In the genomic region with DNA sequence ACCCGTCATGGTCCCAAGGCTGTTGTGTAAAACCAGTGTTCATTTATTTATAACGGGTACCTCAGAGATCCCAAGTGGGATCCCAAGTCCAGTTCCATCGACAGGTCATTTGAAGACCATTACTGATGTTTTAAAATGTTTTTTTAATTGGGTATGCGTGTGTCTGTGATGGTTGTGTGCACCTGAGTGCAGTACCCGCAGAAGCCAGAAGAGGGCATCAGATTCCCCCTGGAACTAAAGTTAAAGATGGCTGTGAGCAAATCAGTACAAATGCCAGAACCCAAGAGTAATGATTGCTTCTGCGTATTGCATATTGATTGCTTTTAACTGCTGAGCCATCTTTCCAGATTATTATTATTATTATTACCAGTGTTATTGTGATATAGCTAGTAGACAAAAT, we compare ENCODE assay signal across 25 mouse cellular contexts.
DNase-seq lines count a peak whose midpoint lies in the region; ATAC-seq and TF ChIP-seq lines count a peak whose summit lies in the region.
"Had no signal": no experiment of that assay in that cellular context is flagged by ENCODE, and none has a peak within 500 bp of the region (broad histone marks: within the 10 kb centered on the region; RNA-seq: fewer than 3 reads in every experiment).

No protein-coding gene starts in this region.

- H3K27me3 ChIP-seq in cerebellum, adult 2 months (ENCODE audit: control insufficient read depth, insufficient read depth, low read length), result no peaks in the 10 kb centered on the region; the same call in 1 of the 2 replicates
- no peaks in the 10 kb centered on the region for H3K27me3 ChIP-seq in kidney, postnatal 0 days (ENCODE audit: insufficient read depth, low read length)
- H3K27me3 ChIP-seq in testis, adult 2 months (ENCODE audit: control insufficient read depth, insufficient read depth, low read length), result no peaks in the 10 kb centered on the region
- H3K27me3 ChIP-seq in lung, postnatal 0 days (replicated peaks; ENCODE audit: insufficient read depth, low read length), result no peaks in the 10 kb centered on the region
- H3K27me3 ChIP-seq: embryonic facial prominence, embryonic 12.5 days; forebrain, embryonic 12.5 days; heart, embryonic 12.5 days; hindbrain, embryonic 12.5 days; limb, embryonic 12.5 days; liver, embryonic 12.5 days; megakaryocyte, embryonic 14.5 days; neural tube, embryonic 12.5 days had no signal

- TF ChIP-seq EP300 in lung, postnatal 0 days (IDR thresholded peaks at IDR 0.05), result no peak

- H3K4me2 ChIP-seq in kidney, postnatal 0 days (ENCODE audit: low read length), result no peak overlapping the region
- no peak overlapping the region for H3K4me2 ChIP-seq in lung, postnatal 0 days (replicated peaks; ENCODE audit: low read depth, low read length)
- H3K4me2 ChIP-seq: embryonic facial prominence, embryonic 12.5 days; forebrain, embryonic 12.5 days; heart, embryonic 12.5 days; hindbrain, embryonic 12.5 days; limb, embryonic 12.5 days; liver, embryonic 12.5 days; lung, embryonic 14.5 days; neural tube, embryonic 12.5 days had no signal

- no peak overlapping the region for H3K4me3 ChIP-seq in cerebellum, adult 2 months (replicated peaks; ENCODE audit: insufficient read depth, low read depth, low read length)
- no peak overlapping the region for H3K4me3 ChIP-seq in kidney, postnatal 0 days (replicated peaks; ENCODE audit: low read depth, low read length)
- no peak overlapping the region for H3K4me3 ChIP-seq in testis, adult 2 months (ENCODE audit: control insufficient read depth, low read depth, low read length)
- no peak overlapping the region for H3K4me3 ChIP-seq in lung, postnatal 0 days (ENCODE audit: low read depth, low read length)
- H3K4me3 ChIP-seq: embryonic facial prominence, embryonic 12.5 days; forebrain, embryonic 12.5 days; heart, embryonic 12.5 days; hindbrain, embryonic 12.5 days; limb, embryonic 12.5 days; liver, embryonic 12.5 days; megakaryocyte, embryonic 14.5 days; neural tube, embryonic 12.5 days had no signal

- no peak for TF ChIP-seq POLR2A in cerebellum, adult 2 months (IDR thresholded peaks at IDR 0.05; ENCODE audit: borderline replicate concordance, insufficient read depth, low read length)
- TF ChIP-seq POLR2A in testis, adult 2 months (IDR thresholded peaks at IDR 0.05; ENCODE audit: control insufficient read depth, low read depth, low read length), result no peak

- no peak for DNase-seq in cerebellum, adult 2 months
- DNase-seq in cerebellum, postnatal 25 days, result no peak
- DNase-seq in kidney, postnatal 0 days (ENCODE audit: low spot score), result no peak
- no peak for DNase-seq in kidney, postnatal 25 days
- no peak for DNase-seq in testis, postnatal 14 days (ENCODE audit: low spot score)
- no peak for DNase-seq in lung, postnatal 0 days (ENCODE audit: low spot score)
- DNase-seq in right cerebral cortex, postnatal 25 days, result no peak
- DNase-seq: adrenal gland, postnatal 25 days; heart, adult 11 months; heart, postnatal 10 days; kidney, adult 11 months; lung, embryonic 14.5 days; lung, postnatal 36 days; midbrain, embryonic 14.5 days; thymus, adult 2 months had no signal

- no peak for ATAC-seq in kidney, postnatal 0 days (replicated peaks; ENCODE audit: low FRiP score, low read depth)
- no peak for ATAC-seq in lung, postnatal 0 days
- ATAC-seq: liver, embryonic 12.5 days had no signal

- WGBS in cerebellum, adult 2 months, result 94% methylated on average over 6 of the region's 6 CpGs
- 91% methylated on average over 6 of the region's 6 CpGs for WGBS in kidney, postnatal 0 days
- WGBS in lung, postnatal 0 days, result 81% methylated on average over 6 of the region's 6 CpGs

- no peaks in the 10 kb centered on the region for H3K36me3 ChIP-seq in kidney, postnatal 0 days (ENCODE audit: insufficient read depth, low read length)
- no peaks in the 10 kb centered on the region for H3K36me3 ChIP-seq in testis, adult 2 months (ENCODE audit: control insufficient read depth, insufficient read depth, low read length)
- no peaks in the 10 kb centered on the region for H3K36me3 ChIP-seq in lung, postnatal 0 days (ENCODE audit: insufficient read depth, low read length)
- H3K36me3 ChIP-seq: embryonic facial prominence, embryonic 12.5 days; forebrain, embryonic 12.5 days; G1E; heart, embryonic 12.5 days; hindbrain, embryonic 12.5 days; limb, embryonic 12.5 days; liver, embryonic 12.5 days; neural tube, embryonic 12.5 days had no signal

- H3K27ac ChIP-seq in cerebellum, adult 2 months (ENCODE audit: insufficient read depth, low read length), result no peak overlapping the region
- H3K27ac ChIP-seq in kidney, postnatal 0 days, result no peak overlapping the region
- no peak overlapping the region for H3K27ac ChIP-seq in testis, adult 2 months (ENCODE audit: control insufficient read depth, insufficient read depth, low read depth, low read length)
- no peak overlapping the region for H3K27ac ChIP-seq in lung, postnatal 0 days (ENCODE audit: low read length)
- H3K27ac ChIP-seq: embryonic facial prominence, embryonic 12.5 days; forebrain, embryonic 12.5 days; hindbrain, embryonic 12.5 days; limb, embryonic 12.5 days; liver, embryonic 12.5 days; neural tube, embryonic 12.5 days had no signal

- no peaks in the 10 kb centered on the region for H3K4me1 ChIP-seq in cerebellum, adult 2 months (ENCODE audit: control insufficient read depth, insufficient read depth, low read length)
- no peaks in the 10 kb centered on the region for H3K4me1 ChIP-seq in kidney, postnatal 0 days (replicated peaks; ENCODE audit: insufficient read depth, low read length)
- H3K4me1 ChIP-seq in testis, adult 2 months (ENCODE audit: control insufficient read depth, insufficient read depth, low read length), result peaks cover 6% of the 10 kb centered on the region
- no peaks in the 10 kb centered on the region for H3K4me1 ChIP-seq in lung, postnatal 0 days (ENCODE audit: insufficient read depth, low read depth, low read length)
- H3K4me1 ChIP-seq: embryonic facial prominence, embryonic 12.5 days; heart, embryonic 12.5 days; hindbrain, embryonic 12.5 days; limb, embryonic 12.5 days; liver, embryonic 12.5 days; megakaryocyte, embryonic 14.5 days; neural tube, embryonic 12.5 days had no signal

- no peaks in the 10 kb centered on the region for H3K9me3 ChIP-seq in kidney, postnatal 0 days (replicated peaks; ENCODE audit: low read length)
- no peaks in the 10 kb centered on the region for H3K9me3 ChIP-seq in lung, postnatal 0 days (ENCODE audit: low read length)
- H3K9me3 ChIP-seq: embryonic facial prominence, embryonic 12.5 days had no signal

- no peak overlapping the region for H3K9ac ChIP-seq in kidney, postnatal 0 days (ENCODE audit: low read depth, low read length)
- H3K9ac ChIP-seq in lung, postnatal 0 days (replicated peaks; ENCODE audit: low read depth), result no peak overlapping the region
- H3K9ac ChIP-seq: embryonic facial prominence, embryonic 12.5 days; forebrain, embryonic 12.5 days; heart, embryonic 12.5 days; hindbrain, embryonic 12.5 days; limb, embryonic 12.5 days; liver, embryonic 12.5 days; lung, embryonic 14.5 days; neural tube, embryonic 12.5 days had no signal

- TF ChIP-seq CTCF in cerebellum, adult 2 months (IDR thresholded peaks at IDR 0.05; ENCODE audit: borderline replicate concordance, insufficient read depth, low read depth, low read length), result 0 out of 2 replicates have a peak, but pooled peaks have one; percentile 11
- 0 out of 2 replicates have a peak, but pooled peaks have one; percentile 8 for TF ChIP-seq CTCF in kidney, postnatal 0 days (IDR thresholded peaks at IDR 0.05; ENCODE audit: low read depth)
- TF ChIP-seq CTCF in testis, adult 2 months (IDR thresholded peaks at IDR 0.05; ENCODE audit: control insufficient read depth, insufficient read depth, insufficient replicate concordance, low read depth, low read length), result peak; percentile 39; the same call in 1 of the 2 replicates
- no peak for TF ChIP-seq CTCF in lung, postnatal 0 days (IDR thresholded peaks at IDR 0.05)
